Mouse (Mus musculus): ENCODE data around the gene Cilp. TPM values are rescaled to one million over a fixed set of nuclear protein-coding genes. Genes with fewer than 3 reads are reported as not detected.
"Not testable (repeated sequence)": the region's sequence is repeated elsewhere in the genome, so short reads cannot be mapped to it uniquely, and the experiment has no call there.

Gene Cilp
- total RNA-seq, 2 experiments from 2014 or later, result not detected

DNA sequence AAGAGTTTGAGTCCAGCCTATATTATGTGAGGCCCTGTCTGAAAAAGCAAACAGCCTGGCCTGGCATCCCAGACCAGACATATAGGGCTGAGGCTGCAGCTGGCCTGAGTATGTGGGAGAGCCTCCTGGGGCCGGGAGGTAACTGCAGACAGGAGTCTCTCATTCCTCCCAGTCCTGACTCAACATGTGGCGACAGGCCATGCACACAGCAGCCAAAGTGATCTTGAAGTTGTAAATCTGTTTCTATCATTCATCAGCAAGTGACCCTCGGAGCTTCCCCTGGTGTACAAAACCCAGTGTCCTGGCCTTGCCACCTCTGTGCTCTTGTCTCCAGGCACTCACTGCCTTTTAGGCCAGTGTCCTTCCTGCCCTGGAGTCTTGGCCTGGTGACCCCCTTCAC lies 13.0 kb upstream of the Cilp start:
- DNase-seq, result no peak

DNA sequence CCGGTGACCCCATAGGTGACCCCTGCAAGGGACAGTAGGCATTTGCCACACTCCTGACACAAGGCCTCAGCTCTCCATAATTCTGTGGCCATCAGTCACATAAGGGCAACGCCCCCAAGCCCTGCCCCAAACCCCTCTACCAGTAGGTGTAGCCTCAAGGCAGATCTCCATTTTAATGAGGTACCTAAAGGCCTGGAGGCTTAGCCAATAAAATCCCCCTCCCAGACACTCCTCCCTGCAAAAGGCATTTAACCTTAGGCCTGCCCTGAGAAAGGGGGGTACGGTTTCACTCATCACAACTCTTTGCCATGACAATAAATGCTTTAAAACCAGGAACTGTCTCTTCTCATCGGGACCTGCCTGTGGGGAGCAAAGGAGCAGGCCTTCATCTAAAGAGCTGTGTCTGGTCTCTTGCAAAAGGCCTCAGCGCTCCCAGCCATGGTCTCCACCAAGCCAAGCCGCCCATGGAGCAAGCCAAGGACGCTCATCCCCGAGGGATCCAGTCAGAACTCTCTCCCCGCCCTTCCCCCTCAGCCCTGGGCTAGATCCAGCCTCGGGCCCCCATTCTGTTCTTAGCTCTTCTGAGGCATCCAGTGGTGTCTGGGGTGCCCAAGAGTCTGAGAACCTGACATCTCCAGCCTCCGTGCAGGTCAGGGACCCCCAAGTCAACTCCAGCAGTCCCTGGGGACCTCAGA lies 8.9 kb upstream of the Cilp start:
- DNase-seq, result no peak

GRCm38 (mm10) chr9:65257218-65257910 lies 7.6 kb upstream of the Cilp start:
- DNase-seq, result no peak

DNA sequence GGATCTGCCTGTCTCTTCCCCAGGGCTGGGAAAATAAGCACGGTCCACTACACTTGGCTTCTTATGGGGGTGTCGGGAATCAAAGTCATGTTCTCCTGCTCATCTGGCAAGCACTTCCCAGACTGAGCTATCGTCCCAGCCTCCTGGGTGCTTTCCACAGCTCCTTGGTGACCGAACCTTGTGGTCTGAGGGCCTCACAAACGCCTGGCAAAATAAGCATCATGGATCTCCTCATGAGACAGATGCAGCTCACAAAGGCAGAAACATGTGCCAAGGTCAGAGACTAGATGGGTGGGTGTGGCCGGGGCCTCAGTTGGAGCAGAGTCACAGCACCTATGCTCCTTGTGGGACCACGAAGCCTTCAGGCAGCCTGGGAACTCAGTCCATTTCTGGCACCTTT lies 5.6 kb upstream of the Cilp start:
- DNase-seq, result no peak

DNA sequence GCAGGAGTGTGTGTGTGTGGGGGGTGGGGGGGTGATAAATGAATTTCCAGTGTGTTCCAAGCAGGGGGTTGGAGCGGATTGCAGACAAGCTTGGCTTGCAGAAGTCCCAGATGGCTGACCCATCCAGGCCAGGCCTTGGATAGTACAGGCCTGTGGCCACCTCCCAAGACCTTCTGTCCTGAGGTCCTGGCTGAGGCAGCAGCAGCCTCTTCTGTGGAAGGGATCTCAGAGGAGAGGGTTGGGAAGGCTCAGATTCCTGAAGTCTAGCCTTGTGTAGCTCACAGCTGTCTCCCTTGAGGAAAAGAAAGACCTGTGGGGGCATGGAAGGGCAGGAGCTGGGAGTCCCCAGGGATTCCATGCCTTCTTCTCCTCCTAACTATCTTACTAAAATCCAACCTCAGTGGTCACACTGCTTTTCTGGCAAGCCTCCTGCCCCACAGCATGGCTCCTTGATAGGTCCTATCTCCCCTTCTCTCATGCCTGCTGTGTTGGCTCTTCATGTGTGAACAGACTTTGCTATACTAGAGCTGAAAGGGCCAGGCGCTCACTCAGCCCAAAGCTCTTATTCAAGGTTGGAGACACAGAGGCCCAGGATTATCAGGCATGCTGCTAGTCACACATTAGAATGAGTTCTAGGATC lies 3.3 kb upstream of the Cilp start:
- no peak for DNase-seq

DNA sequence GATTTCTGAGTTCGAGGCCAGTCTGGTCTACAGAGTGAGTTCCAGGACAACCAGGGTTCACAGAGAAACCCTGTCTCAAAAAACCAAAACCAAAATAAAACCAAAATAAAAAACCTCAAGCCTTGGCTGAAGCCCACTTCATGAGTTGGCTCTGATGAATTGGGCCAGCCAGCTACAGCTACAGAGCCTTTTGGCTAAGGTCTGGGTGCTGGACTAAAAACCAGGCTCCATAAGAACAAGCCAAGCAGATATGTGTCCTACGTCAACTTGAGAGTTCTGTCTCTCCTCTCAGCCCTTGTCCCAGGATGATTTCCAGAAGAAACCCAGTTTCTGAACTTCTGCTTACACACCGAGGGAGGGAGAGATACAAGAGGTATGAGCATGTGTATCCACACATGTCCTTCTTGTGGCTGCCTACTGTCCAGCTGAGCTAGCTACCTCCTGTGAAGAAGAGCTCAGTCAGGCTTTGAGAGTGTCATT lies 2.3 kb upstream of the Cilp start:
- DNase-seq, result no peak

GRCm38 (mm10) chr9:65267742-65268515 lies 2.9 kb downstream of the Cilp start:
- DNase-seq, result peak; percentile 36 to 37

DNA sequence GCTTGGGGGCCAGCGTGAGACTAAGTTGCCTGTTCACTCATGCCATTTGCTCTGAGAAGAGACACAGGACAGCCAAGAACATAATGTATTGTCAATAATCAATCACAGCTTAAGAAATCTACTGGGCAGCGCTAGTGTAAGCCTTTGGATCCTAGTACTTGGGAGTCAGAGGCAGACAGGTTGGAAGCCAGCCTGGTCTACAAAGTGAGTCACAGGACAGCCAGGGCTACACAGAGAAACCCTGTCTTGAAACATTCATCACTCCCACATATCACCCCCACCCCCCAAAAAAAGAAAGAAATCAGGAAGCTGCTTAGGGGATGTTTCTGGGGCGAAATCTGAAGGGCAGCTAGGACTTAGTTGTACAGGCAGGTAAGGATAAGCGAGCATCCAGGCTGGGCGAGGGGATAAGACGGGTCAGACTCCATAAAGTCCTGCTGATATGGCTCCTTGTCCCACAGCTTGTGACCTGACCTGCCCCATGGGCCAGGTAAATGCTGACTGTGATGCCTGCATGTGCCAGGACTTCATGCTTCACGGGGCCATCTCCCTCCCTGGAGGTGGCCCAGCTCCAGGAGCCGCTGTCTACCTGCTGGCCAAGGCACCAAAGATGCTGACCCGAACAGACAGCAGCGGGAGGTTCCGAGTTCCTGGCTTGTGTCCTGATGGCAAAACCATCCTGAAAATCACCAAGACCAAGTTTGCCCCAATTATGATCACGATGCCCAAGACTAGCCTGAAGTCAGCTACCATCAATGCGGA lies 8.2 kb downstream of the Cilp start:
- no peak for DNase-seq

GRCm38 (mm10) chr9:65273873-65274272 lies 8.9 kb downstream of the Cilp start:
- no peak for DNase-seq

- DNase-seq, result not testable (repeated sequence)
Observed at GRCm38 (mm10) chr9:65274851-65275250, 9.9 kb downstream of the Cilp start.

DNA sequence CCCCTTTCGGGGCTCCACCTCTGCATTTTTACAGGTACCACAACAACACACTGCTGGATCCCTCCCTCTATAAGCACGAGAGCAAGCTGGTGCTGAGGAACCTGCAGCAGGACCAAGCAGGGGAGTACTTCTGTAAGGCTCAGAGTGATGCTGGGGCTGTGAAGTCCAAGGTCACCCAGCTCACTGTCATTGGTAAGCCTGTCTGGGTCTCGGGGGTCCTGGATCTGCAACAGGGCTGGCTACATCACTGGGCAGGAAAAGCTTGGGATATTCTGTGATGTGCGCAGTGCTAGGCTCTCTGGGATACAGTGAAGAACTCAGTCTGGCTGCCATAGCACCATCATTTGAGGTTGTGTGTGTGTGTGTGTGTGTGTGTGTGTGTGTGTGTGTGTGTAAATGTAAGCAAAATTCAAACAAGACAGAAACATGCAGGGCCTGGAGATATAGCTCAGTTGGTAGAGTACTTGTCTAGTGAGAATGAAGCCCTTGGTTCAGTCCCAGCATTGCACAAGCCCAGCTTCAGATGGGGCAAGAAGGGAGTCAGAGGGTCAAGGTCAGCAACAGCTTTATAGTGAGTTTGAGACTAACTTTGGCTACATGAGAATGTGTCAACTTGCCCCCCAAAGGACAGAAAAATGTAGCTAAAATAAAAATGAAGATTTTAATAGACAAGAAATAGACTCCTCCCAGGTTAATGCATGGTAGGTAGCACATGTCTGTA lies 11.0 kb downstream of the Cilp start:
- DNase-seq, result no peak

DNA sequence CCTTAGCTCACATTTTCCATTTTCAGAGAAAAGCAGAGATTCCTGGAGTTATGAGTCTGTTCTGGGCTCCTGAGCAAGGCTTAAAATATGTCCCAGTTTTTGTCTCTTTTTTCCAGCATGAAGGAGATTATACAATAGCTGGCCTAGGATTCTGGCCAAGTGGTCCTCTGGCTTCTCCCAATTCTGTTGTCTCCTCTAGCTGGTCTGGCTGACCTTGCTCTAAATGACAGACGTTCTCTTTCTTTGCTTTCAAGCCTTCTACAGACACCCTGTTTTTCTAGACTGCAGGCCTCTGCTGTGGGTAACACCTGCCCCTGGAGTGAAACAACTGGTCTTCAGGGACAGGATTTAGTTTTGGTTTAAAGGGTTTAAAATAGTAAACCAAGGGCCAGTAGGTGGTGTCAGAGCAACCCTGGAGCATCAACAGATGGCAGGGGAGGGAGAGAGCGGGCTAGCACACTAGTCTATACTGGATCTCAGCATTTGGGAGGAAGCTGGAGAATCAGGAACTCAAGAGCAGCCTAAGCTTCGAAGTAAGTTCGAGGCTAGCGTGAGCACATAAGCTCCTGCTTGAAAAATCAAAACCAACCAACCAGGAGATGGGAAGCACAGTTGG lies 16.7 kb downstream of the Cilp start:
- DNase-seq, result peak in 1 of 2 experiments; percentile 11

- DNase-seq, result peak in 1 of 2 experiments; percentile 11
Observed at GRCm38 (mm10) chr9:65283301-65283700, 18.3 kb downstream of the Cilp start.

- not testable (repeated sequence) for DNase-seq
Observed at GRCm38 (mm10) chr9:65288252-65288651, 23.3 kb downstream of the Cilp start.

- no peak for DNase-seq
Observed at GRCm38 (mm10) chr9:65289988-65290387, 25.0 kb downstream of the Cilp start.

- no peak for DNase-seq
Observed at GRCm38 (mm10) chr9:65292421-65292820, 27.4 kb downstream of the Cilp start.

- DNase-seq, result no peak
Observed at GRCm38 (mm10) chr9:65293119-65293518, 28.1 kb downstream of the Cilp start.

- DNase-seq, result no peak
Observed at GRCm38 (mm10) chr9:65293580-65293972, 28.6 kb downstream of the Cilp start.

- DNase-seq, result peak; percentile 97 to 98
Observed at GRCm38 (mm10) chr9:65293973-65294715, 29.2 kb downstream of the Cilp start, which contains the start of gene Clpx. Gene Clpx, plus strand, starts transcription at chr9:65294260.

All from layer of hippocampus, postnatal 36 days (tissue).